Mouse (Mus musculus) spleen, adult 2 months (tissue): ENCODE results near the gene Nemp2.

ENCODE experiments used
- CTCF ChIP-seq: fragments of 200-500 bp; IDR thresholded peaks from 2 replicates; pipeline ENCODE4 v1.5.1; 2011; ENCODE audit warnings: mild to moderate bottlenecking, inconsistent platforms; ENCODE audit not compliant: insufficient read depth, insufficient read length, insufficient replicate concordance; ENCODE audit errors: extremely low read depth
- POLR2A ChIP-seq: fragments of 200-500 bp; IDR thresholded peaks from 2 replicates; pipeline ENCODE4 v1.6.1; 2011; ENCODE audit warnings: low read depth, low read length, inconsistent platforms

DNA sequence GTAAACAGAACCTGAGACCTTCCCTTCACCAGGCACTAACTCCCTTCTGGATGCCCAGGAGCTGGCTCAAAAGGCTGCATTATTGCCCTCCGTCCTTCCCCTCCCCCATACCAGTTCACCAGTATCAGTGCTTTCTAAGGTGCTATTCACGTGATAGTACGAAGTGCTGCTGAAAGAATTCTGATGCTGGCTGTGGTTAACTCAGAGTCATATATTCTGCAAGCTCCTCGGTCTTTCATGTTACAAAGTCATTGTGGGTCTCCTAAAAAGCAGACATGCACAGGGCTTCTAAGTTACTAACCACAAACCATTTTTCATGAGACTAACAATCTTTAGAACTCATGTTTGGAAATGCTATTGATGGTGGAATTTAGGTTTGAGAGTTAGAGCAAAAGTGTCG, 19.6 kb downstream of the Nemp2 start:
- TF ChIP-seq CTCF (no peak), POLR2A (no peak)
